Mouse (Mus musculus): ENCODE measurements around the gene Col6a4.
A peak's percentile ranks its signal among the peaks of the same experiment; 100 is the strongest.

Col6a4 gene

GRCm38 (mm10) chr9:106073956-106074355 is 22.6 kb downstream of the Col6a4 start:
- DNase-seq (ENCODE audit: low spot score in 2 of 2), result no peak

GRCm38 (mm10) chr9:106071651-106072050 is 24.9 kb downstream of the Col6a4 start:
- no peak for DNase-seq (ENCODE audit: low spot score in 2 of 2)

- no peak for DNase-seq (ENCODE audit: low spot score in 2 of 2)
Measured at GRCm38 (mm10) chr9:106053446-106053845, 43.1 kb downstream of the Col6a4 start.

- DNase-seq (ENCODE audit: low spot score in 2 of 2), result no peak
Measured at GRCm38 (mm10) chr9:106043921-106044503, 52.6 kb downstream of the Col6a4 start.

GRCm38 (mm10) chr9:106039915-106040659 is 56.5 kb downstream of the Col6a4 start:
- DNase-seq (ENCODE audit: low spot score in 2 of 2), result no peak

GRCm38 (mm10) chr9:106039276-106039675 is 57.3 kb downstream of the Col6a4 start:
- DNase-seq (ENCODE audit: low spot score in 2 of 2), result no peak

GRCm38 (mm10) chr9:106038865-106039264 is 57.7 kb downstream of the Col6a4 start:
- peak; percentile 5 to 21 for DNase-seq (ENCODE audit: low spot score in 2 of 2)

- DNase-seq (ENCODE audit: low spot score in 2 of 2), result no peak
Measured at GRCm38 (mm10) chr9:106015666-106016065, 80.9 kb downstream of the Col6a4 start.

GRCm38 (mm10) chr9:106013139-106013538 is 83.4 kb downstream of the Col6a4 start:
- no peak for DNase-seq (ENCODE audit: low spot score in 2 of 2)

GRCm38 (mm10) chr9:105997955-105998354 is 98.6 kb downstream of the Col6a4 start:
- no peak for DNase-seq (ENCODE audit: low spot score in 2 of 2)

GRCm38 (mm10) chr9:105992425-105992824 is 104.2 kb downstream of the Col6a4 start:
- DNase-seq (ENCODE audit: low spot score in 2 of 2), result no peak

- no peak for DNase-seq (ENCODE audit: low spot score in 2 of 2)
Measured at GRCm38 (mm10) chr9:105990099-105990498, 106.5 kb downstream of the Col6a4 start.

- DNase-seq (ENCODE audit: low spot score in 2 of 2), result no peak
Measured at GRCm38 (mm10) chr9:105989468-105989867, 107.1 kb downstream of the Col6a4 start.

- DNase-seq (ENCODE audit: low spot score in 2 of 2), result no peak
Measured at GRCm38 (mm10) chr9:105988096-105988495, 108.5 kb downstream of the Col6a4 start.

GRCm38 (mm10) chr9:105984931-105985519 is 111.6 kb downstream of the Col6a4 start:
- DNase-seq (ENCODE audit: low spot score in 2 of 2), result no peak

GRCm38 (mm10) chr9:105978479-105978878 is 118.1 kb downstream of the Col6a4 start:
- DNase-seq (ENCODE audit: low spot score in 2 of 2), result no peak

GRCm38 (mm10) chr9:105976871-105977270 is 119.7 kb downstream of the Col6a4 start:
- no peak for DNase-seq (ENCODE audit: low spot score in 2 of 2)

GRCm38 (mm10) chr9:105976314-105976713 is 120.3 kb downstream of the Col6a4 start:
- DNase-seq (ENCODE audit: low spot score in 2 of 2), result no peak

GRCm38 (mm10) chr9:105973736-105974135 is 122.8 kb downstream of the Col6a4 start:
- no peak for DNase-seq (ENCODE audit: low spot score in 2 of 2)

- DNase-seq (ENCODE audit: low spot score in 2 of 2), result no peak
Measured at GRCm38 (mm10) chr9:105972031-105972430, 124.6 kb downstream of the Col6a4 start.

- DNase-seq (ENCODE audit: low spot score in 2 of 2), result no peak
Measured at GRCm38 (mm10) chr9:105971351-105971894, 125.2 kb downstream of the Col6a4 start.

- no peak for DNase-seq (ENCODE audit: low spot score in 2 of 2)
Measured at GRCm38 (mm10) chr9:105970901-105971300, 125.7 kb downstream of the Col6a4 start.

GRCm38 (mm10) chr9:105967976-105968375 is 128.6 kb downstream of the Col6a4 start:
- no peak for DNase-seq (ENCODE audit: low spot score in 2 of 2)
